Mouse (Mus musculus) adrenal gland, adult (tissue): Measurements from ENCODE around the gene Pde4b.

Experiments used
- DNase-seq, 2 experiments: peaks; one replicate each; pipeline ENCODE4 v3.0.0; 2022 to 2023; ENCODE audit warnings: low spot score in 1 of 2; ENCODE audit not compliant: inconsistent age in 2 of 2

The Pde4b gene

GRCm38 (mm10) chr4:102592541-102592940 is 505.2 kb downstream of the Pde4b start:
- no peak for DNase-seq

DNA sequence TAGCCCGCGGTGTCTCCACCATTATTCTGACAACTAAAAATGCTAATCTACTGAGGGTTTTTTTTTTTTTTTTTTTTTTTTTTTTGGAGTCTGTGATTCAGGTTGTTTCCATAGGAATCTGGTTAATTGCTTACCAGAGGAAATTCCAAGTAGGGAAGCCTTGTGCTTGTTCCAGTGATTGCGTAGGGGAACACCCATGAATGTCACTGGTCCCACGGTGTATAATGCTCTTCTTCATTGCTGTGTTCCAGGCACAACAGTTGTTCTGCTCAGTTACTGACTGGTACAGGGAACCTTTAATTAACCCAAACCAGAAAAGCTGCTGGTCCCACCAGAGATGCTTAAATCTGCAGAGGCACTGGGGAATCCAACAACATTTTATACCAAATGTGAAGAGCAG is 506.3 kb downstream of the Pde4b start:
- DNase-seq = no peak

GRCm38 (mm10) chr4:102594506-102594905 is 507.2 kb downstream of the Pde4b start:
- DNase-seq = no peak

- peak in 1 of 2 experiments; percentile 23 for DNase-seq
Observed at GRCm38 (mm10) chr4:102603968-102604367, 516.6 kb downstream of the Pde4b start.

DNA sequence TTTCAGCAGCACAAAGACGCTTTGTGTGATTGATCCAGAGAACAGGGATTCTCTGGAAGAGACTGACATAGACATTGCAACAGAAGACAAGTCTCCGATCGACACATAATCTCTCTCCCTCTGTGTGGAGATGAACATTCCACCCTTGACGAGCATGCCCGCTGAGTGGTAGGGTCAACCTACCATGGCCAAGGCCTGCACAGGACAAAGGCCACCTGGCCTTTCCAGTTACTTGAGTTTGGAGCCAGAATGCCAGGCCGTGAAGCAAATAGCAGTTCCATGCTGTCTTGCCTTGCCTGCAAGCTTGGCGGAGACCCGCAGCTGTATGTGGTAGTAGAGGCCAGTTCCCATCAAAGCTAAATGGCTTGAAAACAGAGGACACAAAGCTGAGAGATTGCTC is 517.9 kb downstream of the Pde4b start:
- DNase-seq = no peak

GRCm38 (mm10) chr4:102605722-102606341 is 518.5 kb downstream of the Pde4b start:
- no peak for DNase-seq

DNA sequence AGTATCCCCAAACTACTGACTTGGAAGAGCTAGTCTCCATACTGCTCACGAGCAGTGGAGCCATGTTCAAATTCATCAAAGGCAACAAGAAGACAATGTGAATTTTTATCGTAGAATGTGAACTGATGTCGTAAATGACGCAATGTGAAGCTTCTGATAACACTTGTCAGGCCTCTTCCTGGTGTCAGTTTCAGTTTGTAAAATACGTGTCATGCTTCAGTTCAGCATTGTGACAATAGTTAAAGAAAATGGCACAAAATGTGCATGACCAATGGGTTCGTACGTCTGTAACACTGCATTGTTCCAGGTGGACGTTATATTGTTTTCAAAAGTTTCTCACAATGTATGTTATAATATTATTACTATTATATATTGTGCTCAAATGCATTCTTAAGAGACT is 519.5 kb downstream of the Pde4b start:
- no peak for DNase-seq

- DNase-seq = no peak
Observed at GRCm38 (mm10) chr4:102607744-102608416, 520.5 kb downstream of the Pde4b start.

GRCm38 (mm10) chr4:102612596-102612995 is 525.3 kb downstream of the Pde4b start:
- no peak for DNase-seq

DNA sequence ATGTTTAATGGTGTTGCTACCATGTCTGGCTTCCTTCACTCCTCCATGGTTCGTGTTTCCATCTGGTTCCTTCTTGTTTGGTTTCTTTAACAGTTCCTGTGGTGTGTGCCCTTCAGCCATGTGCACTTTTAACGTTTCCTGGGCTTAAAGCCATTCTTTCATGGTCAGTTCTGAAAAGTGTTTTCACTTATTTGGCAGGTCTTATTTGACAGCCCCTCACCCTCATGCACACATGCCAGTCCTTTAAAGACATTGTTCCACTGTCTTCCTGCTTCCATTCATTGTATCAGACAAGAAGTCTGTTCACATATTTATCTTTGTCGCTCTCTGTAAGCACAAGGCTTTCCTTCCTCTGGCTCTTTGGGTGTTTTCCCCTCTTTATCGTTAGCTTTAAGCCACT is 530.4 kb downstream of the Pde4b start:
- no peak for DNase-seq

DNA sequence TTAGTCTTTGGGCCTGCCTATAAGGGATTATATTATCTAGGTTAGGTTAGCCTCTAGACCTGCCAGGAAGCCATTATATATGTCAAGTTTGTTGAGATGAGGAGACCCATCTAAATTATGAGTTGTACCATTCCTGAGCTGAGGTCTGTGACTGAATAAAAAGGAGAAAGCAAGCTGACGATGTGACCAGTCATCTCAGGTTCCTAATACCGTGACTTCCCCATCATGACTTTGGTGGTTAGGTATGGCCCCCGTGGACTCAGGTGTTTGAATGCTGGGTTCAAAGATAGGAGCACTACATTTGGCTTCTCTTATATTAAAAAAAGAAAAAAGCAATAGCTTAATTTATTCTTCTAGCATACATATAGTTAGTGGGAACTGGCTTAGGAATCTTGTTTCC is 531.3 kb downstream of the Pde4b start:
- no peak for DNase-seq

DNA sequence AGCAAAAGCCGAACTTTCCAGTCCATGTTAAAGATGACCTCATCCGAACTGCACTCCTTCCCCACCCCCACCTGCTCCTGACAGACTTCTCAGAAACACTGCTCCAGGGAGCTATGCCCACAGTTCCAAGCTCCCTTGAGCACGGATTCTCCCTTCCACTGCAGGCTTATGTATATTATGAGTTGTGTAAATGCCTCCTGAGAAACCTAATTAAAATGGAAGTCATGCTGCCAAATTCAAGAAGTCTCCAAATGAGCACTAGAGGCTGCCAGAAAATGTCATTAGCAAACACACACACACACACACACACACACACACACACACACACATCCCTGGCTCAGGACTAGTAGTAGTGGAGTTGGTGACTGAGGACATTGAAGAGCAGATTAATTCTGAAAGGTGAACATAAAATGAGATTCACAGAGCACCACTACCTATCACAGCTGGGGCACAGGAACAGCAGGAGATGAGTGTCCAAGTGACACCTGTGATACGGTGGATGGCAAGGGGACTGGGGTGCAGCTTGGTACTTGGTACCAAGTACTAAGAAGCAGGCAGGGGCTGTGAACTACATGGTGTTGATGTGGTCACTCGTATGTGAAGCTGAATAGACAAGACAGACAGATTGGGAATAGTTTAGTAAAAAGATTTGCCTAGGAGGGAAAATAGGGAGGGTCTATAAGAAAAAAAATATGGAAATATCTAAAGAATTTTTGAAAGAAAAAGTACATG is 533.0 kb downstream of the Pde4b start:
- DNase-seq = no peak

DNA sequence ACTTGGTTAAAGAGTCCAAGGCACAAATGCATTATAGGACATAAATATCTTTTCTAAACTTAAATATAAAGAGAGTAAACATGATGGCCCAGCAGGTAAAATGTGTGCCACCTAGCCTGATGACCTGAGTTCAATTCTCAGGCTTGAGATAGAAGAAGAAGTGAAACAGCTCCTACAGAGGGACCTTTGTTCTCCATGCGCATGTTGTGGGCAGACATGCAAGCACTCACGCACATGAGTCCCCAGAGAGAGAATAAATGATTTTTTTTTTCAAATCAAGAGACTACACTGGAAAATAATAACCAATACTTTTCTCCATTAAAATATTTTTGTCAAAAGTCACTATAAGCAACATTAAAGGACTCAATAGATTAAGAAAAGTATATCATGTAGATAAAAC is 533.8 kb downstream of the Pde4b start:
- no peak for DNase-seq

DNA sequence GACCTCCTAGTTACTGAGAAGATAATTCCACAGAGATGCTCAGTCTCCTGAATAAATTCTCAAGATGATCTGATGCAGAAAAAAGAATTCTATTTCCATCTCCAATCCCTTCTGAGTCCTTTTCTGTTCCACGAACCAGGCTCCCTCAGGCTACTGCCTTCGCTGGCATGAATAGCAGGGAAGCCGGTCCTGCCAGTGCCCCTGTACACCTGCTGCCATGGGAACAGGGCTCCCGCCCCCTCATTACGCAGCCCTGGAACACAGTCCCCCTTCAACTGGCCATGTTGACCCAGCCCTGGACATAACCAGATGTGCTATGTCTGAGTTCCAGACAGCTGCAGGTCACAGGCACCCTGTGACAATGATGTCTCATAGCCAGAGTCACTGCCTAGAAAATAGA is 535.6 kb downstream of the Pde4b start:
- no peak for DNase-seq

- peak in 1 of 2 experiments; percentile 69 for DNase-seq
Observed at GRCm38 (mm10) chr4:102623789-102624611, 536.7 kb downstream of the Pde4b start.

DNA sequence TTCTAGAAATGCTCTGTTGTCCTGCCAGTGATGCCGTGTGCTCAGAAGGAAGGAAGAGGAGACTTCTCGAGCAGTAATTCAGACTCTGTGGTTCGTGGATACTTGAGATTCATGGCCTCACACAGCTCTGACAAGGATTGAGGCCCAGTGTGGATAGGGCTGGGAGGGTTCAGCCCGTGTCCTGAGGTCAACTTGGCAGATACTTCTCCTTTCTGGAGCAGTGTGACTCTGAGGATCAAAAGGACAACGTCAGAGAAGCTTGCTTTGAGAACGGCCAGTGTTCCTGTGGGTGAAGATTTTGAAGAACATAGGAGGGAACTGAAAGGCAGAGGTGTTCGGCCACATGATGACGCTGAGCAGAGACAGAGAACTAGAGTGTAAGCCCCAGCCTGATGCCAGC is 537.6 kb downstream of the Pde4b start:
- peak in 1 of 2 experiments; percentile 32 for DNase-seq

- no peak for DNase-seq
Observed at GRCm38 (mm10) chr4:102627799-102628198, 540.5 kb downstream of the Pde4b start.

DNA sequence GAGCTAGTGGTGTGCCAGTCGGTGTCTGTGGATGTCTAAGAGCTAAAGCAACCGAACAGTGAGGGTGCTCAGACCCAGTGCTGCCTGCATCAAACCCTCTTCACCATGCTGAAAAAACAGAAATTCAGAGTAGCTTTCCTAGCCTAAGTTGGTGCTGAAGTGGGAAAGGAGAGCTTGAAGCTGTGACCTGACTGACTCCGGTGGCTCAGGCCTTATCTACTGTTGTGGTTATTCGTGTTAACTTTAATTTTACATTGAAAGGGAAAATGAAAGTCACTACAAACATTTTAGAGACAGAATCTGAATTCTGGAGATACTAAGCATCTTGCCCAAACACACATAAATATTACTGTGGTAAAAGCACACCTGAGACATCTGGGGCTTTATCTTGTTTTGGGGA is 542.3 kb downstream of the Pde4b start:
- DNase-seq = no peak

DNA sequence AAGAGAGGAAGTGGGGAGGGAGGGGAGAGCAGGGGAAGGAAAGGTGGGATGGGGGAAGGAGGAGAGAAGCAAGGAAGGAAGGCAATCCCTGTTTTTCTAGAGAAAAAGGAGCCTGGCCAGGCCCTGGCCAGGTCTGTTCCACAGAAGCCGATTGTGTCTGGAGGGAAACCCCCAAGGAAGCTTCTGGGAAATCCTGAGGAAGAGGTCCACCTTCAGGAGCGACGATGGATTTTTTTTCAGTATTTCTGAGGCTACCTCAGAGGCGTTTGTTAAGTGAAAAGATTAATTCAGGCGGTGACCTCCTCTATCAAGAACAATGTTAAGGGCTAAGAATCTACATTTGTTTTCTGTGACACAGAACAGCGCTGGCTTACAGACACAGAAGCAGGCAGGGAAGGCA is 542.9 kb downstream of the Pde4b start:
- peak in 1 of 2 experiments; percentile 35 for DNase-seq

GRCm38 (mm10) chr4:102631624-102632023 is 544.3 kb downstream of the Pde4b start:
- DNase-seq = no peak

GRCm38 (mm10) chr4:102633241-102633640 is 545.9 kb downstream of the Pde4b start:
- no peak for DNase-seq
